Mouse (Mus musculus): ENCODE results near the gene Adamts4.

DNA sequence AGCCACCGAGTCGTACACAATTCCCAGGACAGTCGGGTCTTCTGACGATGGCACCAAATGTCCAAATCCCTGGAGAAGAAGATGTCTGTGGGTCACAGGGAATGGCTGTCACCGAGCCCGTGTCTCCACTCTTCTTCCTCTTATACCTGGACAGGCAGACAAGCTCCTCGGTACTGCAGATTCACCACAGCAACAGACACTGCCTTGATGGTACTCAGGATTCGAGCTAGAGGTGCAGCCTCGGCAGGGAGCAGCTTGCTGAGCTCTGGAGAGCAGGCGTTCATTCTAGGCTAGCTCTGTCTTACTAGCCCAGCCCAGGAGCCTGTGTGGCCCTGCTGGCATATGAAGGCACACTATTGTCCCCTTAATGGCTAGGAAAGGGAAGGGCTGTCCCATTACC, 27.5 kb downstream of the Adamts4 start:
- TF ChIP-seq CTCF (IDR thresholded peaks at IDR 0.05; ENCODE audit: extremely low read depth, insufficient read depth, low read length), result no peak
- TF ChIP-seq POLR2A (IDR thresholded peaks at IDR 0.05; ENCODE audit: extremely low read depth, insufficient read depth, low read length), result no peak
